Mouse (Mus musculus): ENCODE data around the gene Mylk4. TPM values are rescaled to one million over a fixed set of nuclear protein-coding genes. Genes with fewer than 3 reads are reported as not detected.

Mylk4 gene
- polyA plus RNA-seq, 1 experiment from 2014 or later, result 0.45 TPM

DNA sequence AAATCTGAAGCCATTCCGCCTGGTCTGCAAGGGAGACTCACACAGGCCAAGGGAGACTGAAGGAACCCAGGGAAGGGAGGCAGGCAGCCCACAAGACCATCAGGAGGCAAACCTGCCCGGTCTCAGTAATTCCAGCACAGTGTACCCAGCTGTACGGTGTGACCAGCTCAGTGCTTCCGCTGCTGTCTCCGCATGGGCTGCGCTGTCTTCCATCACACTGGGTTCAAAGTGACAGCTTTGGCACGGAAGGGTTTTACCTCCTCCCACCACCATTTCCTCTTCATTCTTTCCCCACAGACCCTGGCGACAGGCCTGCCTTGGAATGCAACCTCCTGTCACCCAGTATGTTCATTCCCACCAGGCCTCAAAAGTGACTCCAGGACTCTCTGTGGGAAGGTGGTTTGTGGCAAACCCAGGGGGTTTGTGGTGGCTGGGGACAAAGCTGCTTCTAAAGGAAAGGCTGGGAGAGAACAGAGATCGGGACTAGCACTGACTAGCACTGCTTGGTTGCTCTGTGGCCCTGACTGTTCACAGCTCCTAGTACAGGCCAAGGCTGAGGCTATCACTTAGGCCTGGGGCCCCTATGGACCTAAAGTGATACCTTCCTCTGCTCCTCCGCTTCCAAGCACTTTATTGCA is 77.0 kb downstream of the Mylk4 start:
- H3K4me2 ChIP-seq, result no peak overlapping the region
- peak overlapping the region; percentile 86 for H3K27ac ChIP-seq (replicated peaks)
- WGBS, result 26% methylated on average over 10 of the region's 10 CpGs
- H3K36me3 ChIP-seq, result no peaks in the 10 kb centered on the region
- no peak overlapping the region for H3K4me3 ChIP-seq
- peaks cover 30% of the 10 kb centered on the region for H3K4me1 ChIP-seq
- H3K27me3 ChIP-seq (replicated peaks), result no peaks in the 10 kb centered on the region; the same call in 1 of the 2 replicates
- H3K9me3 ChIP-seq, result no peaks in the 10 kb centered on the region
- H3K9ac ChIP-seq, result no peak overlapping the region
- ATAC-seq (ENCODE audit: extremely low read depth, insufficient number of reproducible peaks, low FRiP score, low TSS enrichment), result peak; percentile 42; the same call in 1 of the 2 replicates

DNA sequence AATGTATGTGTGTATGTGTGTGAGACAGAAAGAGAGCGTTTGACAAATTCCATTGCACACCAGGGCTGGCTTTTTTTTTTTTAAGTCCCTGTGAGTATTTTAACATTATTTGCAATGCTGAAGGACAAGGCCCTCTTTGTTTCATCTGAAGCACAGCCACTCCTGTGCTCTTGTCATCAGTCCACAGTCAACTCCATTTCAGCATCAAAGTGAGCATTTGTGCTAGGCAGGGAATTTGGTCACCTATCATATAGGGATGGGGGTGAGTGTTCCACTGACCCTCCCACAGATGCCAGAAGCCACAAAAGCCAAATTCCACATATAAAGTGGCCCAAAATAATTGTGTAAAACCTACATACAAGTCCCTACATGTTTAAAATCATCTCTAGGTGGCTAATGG is 78.4 kb downstream of the Mylk4 start:
- H3K4me1 ChIP-seq, result peaks cover 30% of the 10 kb centered on the region
- H3K36me3 ChIP-seq, result no peaks in the 10 kb centered on the region
- H3K4me3 ChIP-seq, result no peak overlapping the region
- no peaks in the 10 kb centered on the region; the same call in 1 of the 2 replicates for H3K27me3 ChIP-seq (replicated peaks)
- H3K9me3 ChIP-seq, result no peaks in the 10 kb centered on the region
- peak overlapping the region; percentile 56; the same call in 1 of the 2 replicates for H3K27ac ChIP-seq (replicated peaks)
- H3K4me2 ChIP-seq, result no peak overlapping the region
- H3K9ac ChIP-seq, result no peak overlapping the region
- no peak for ATAC-seq (ENCODE audit: extremely low read depth, insufficient number of reproducible peaks, low FRiP score, low TSS enrichment)
- WGBS, result 33% methylated on average over 1 of the region's 1 CpGs

DNA sequence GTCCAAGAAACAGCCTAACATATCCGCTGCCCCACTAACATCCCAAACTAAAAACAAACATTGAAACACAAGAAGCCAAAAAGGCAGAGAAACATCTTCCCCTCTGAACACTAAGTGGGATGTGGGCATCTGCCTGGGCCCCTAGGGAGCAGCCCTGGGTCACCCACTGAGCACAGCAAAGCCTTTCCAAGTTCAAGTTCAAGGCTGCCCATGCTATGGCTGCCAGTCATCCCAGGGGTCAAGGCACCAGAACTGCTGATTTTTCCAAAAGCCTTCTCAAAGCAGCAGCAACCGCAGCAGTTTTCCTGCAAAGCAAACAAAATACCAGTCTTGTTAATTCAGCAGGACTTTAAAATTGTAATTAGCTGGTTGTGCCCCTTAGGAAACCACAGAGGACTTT is 78.8 kb downstream of the Mylk4 start:
- no peak for ATAC-seq (ENCODE audit: extremely low read depth, insufficient number of reproducible peaks, low FRiP score, low TSS enrichment)
- Histone ChIP-seq H3K27ac (replicated peaks) (peak overlapping the region; percentile 56; the same call in 1 of the 2 replicates), H3K4me2 (no peak overlapping the region), H3K27me3 (replicated peaks) (no peaks in the 10 kb centered on the region; the same call in 1 of the 2 replicates), H3K9me3 (no peaks in the 10 kb centered on the region), H3K36me3 (no peaks in the 10 kb centered on the region), H3K4me1 (peaks cover 30% of the 10 kb centered on the region), H3K9ac (no peak overlapping the region), H3K4me3 (no peak overlapping the region)
- WGBS, result 69% methylated on average over 2 of the region's 2 CpGs

DNA sequence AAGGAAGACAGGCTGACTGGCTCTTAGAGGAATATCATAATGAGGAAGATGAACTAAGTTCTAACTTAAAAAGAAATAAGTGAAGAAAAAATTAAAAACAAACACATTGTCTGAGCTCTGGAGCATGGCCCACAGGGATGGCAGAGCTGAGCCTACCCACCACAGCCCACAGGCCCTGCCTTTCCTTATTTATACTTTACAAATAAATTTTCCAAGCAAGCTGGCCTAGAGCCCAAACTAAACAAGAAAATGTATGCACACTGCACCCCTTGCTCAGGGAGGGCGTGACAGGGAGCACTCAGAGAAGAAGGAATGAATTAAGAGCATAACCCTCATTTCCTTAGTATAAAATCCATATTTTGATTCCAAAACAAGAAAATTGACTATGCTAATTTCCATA is 82.2 kb downstream of the Mylk4 start:
- no peak overlapping the region for H3K27ac ChIP-seq (replicated peaks)
- H3K36me3 ChIP-seq, result no peaks in the 10 kb centered on the region
- 77% methylated on average over 1 of the region's 1 CpGs for WGBS
- H3K4me2 ChIP-seq, result no peak overlapping the region
- ATAC-seq (ENCODE audit: extremely low read depth, insufficient number of reproducible peaks, low FRiP score, low TSS enrichment), result no peak
- H3K4me3 ChIP-seq, result no peak overlapping the region
- H3K9me3 ChIP-seq, result no peaks in the 10 kb centered on the region
- no peak overlapping the region for H3K9ac ChIP-seq
- H3K27me3 ChIP-seq (replicated peaks), result no peaks in the 10 kb centered on the region; the same call in 1 of the 2 replicates
- H3K4me1 ChIP-seq, result peaks cover 9% of the 10 kb centered on the region

DNA sequence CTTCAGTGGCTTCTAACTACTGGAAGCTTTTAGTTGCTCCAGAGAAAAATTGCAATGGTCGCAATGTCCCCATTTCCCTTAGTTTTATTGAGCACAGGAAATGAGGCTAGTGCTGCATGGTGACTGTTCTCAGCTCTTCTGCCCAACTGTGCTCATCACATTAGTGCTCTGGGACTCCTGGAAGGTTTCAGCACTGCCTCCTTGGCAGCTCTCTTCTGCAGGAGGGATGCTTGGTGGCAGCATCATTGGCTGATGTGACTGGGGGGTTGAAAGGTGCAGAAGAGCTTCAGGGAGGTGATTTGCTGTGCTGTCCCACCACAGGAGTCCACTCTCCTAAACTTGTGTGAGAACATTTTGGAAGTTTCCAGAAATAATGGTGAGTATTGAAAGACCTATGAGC is 84.4 kb downstream of the Mylk4 start:
- no peaks in the 10 kb centered on the region for H3K36me3 ChIP-seq
- H3K4me3 ChIP-seq, result no peak overlapping the region
- H3K9ac ChIP-seq, result no peak overlapping the region
- H3K9me3 ChIP-seq, result no peaks in the 10 kb centered on the region
- no peak overlapping the region for H3K27ac ChIP-seq (replicated peaks)
- WGBS, result 83% methylated on average over 1 of the region's 1 CpGs
- no peak overlapping the region for H3K4me2 ChIP-seq
- no peaks in the 10 kb centered on the region; the same call in 1 of the 2 replicates for H3K27me3 ChIP-seq (replicated peaks)
- ATAC-seq (ENCODE audit: extremely low read depth, insufficient number of reproducible peaks, low FRiP score, low TSS enrichment), result no peak
- H3K4me1 ChIP-seq, result no peaks in the 10 kb centered on the region

DNA sequence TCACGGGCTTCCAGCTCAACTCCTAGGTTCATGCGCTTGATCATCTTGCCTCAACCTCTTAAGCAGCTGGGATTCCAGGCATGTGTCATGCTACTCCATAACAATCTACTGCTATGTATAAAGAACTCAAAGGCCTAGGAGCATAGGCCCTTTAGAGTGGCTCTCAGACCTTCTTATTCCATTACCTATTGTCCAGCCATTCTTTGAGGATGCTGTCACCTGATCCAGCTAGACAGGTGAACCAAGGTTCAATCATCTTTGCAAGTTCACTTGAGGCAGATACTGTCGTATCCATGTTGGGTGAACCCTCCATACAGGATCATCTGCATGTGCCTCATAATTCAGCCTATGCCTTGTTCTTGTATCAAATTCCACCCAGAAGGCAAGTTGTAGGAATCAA is 84.8 kb downstream of the Mylk4 start:
- no peaks in the 10 kb centered on the region; the same call in 1 of the 2 replicates for H3K27me3 ChIP-seq (replicated peaks)
- WGBS, result 90% methylated on average over 3 of the region's 3 CpGs
- no peaks in the 10 kb centered on the region for H3K9me3 ChIP-seq
- no peaks in the 10 kb centered on the region for H3K4me1 ChIP-seq
- no peaks in the 10 kb centered on the region for H3K36me3 ChIP-seq
- ATAC-seq (ENCODE audit: extremely low read depth, insufficient number of reproducible peaks, low FRiP score, low TSS enrichment), result no peak
- no peak overlapping the region for H3K4me2 ChIP-seq
- H3K27ac ChIP-seq (replicated peaks), result no peak overlapping the region
- H3K4me3 ChIP-seq, result no peak overlapping the region
- no peak overlapping the region for H3K9ac ChIP-seq

DNA sequence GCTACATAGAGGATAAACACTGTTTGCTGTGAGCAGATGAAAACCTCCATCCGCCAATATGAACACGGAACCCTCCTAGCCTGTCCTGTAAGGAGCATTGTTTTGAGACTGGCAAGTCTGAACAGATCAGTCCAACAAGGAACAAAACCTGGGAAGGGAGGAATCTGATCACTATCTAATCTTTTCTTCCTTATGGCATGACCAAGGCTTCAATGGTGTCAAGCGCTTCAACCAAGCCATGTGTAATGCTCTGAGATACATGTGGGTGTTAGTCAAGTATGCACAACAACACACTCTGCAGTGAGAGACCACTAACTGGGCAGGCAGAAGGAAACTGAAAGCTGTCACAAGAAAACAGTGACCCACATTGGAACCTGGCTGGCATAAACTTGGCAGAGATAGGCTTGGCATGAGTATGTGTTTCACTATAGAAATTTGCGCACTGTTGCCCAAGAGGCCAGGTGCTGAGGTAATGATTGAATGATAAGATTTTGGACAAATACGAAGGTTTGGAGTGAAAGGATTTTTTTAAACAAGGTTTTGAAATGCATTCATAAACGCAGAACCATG is 89.8 kb downstream of the Mylk4 start:
- WGBS, result 84% methylated on average over 6 of the region's 6 CpGs
- no peaks in the 10 kb centered on the region for H3K36me3 ChIP-seq
- H3K4me2 ChIP-seq, result no peak overlapping the region
- no peak for ATAC-seq (ENCODE audit: extremely low read depth, insufficient number of reproducible peaks, low FRiP score, low TSS enrichment)
- H3K4me1 ChIP-seq, result no peaks in the 10 kb centered on the region
- H3K9me3 ChIP-seq, result no peaks in the 10 kb centered on the region
- H3K4me3 ChIP-seq, result no peak overlapping the region
- no peaks in the 10 kb centered on the region for H3K27me3 ChIP-seq (replicated peaks)
- no peak overlapping the region for H3K9ac ChIP-seq
- H3K27ac ChIP-seq (replicated peaks), result no peak overlapping the region

DNA sequence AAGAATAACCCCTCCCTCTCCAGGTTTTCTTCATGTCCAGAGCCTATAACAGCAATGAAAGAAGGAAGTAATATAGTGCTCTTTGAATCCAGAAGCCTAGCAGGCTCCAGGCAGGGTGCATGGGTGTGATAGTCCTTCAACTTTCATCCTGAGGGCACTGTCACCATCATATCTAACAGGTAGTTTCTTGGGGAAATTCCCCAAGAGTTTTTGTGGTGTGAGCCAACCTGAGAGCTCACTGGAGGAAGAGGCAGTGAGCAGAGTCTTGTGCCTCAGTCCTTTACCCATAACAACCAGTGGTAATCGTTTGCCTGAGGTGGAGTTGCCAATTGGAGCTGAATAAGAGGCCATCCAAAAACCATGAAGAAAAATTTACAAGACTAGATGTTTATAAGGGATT is 91.2 kb downstream of the Mylk4 start:
- Histone ChIP-seq H3K9me3 (no peaks in the 10 kb centered on the region), H3K36me3 (no peaks in the 10 kb centered on the region), H3K27ac (replicated peaks) (no peak overlapping the region), H3K4me3 (no peak overlapping the region), H3K27me3 (replicated peaks) (no peaks in the 10 kb centered on the region), H3K9ac (no peak overlapping the region), H3K4me1 (no peaks in the 10 kb centered on the region), H3K4me2 (no peak overlapping the region)
- ATAC-seq (ENCODE audit: extremely low read depth, insufficient number of reproducible peaks, low FRiP score, low TSS enrichment), result no peak
- WGBS, result 58% methylated on average over 1 of the region's 1 CpGs

DNA sequence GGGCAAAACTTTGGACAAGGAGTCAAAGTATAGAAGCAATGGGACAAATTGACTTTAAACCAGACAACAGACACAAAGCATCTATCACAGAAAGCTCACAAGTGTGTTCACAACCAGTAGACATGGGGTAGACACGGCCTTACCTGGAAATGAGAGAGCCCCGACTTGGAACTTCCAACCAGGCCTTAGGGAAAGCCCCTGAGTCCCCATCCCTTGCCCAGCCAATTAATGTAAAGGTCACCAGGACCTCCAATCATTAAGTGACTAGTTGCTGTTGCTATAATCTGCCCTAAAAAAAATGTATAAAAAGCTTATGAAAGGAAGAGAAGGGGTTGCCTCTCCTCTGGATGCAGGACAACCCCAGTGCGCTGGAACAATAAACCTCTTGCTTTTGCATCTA is 93.5 kb downstream of the Mylk4 start:
- 82% methylated on average over 3 of the region's 3 CpGs for WGBS
- H3K4me3 ChIP-seq, result no peak overlapping the region
- no peaks in the 10 kb centered on the region for H3K36me3 ChIP-seq
- no peak overlapping the region for H3K9ac ChIP-seq
- H3K9me3 ChIP-seq, result no peaks in the 10 kb centered on the region
- no peaks in the 10 kb centered on the region for H3K27me3 ChIP-seq (replicated peaks)
- no peak overlapping the region for H3K4me2 ChIP-seq
- no peak for ATAC-seq (ENCODE audit: extremely low read depth, insufficient number of reproducible peaks, low FRiP score, low TSS enrichment)
- no peaks in the 10 kb centered on the region for H3K4me1 ChIP-seq
- H3K27ac ChIP-seq (replicated peaks), result no peak overlapping the region

DNA sequence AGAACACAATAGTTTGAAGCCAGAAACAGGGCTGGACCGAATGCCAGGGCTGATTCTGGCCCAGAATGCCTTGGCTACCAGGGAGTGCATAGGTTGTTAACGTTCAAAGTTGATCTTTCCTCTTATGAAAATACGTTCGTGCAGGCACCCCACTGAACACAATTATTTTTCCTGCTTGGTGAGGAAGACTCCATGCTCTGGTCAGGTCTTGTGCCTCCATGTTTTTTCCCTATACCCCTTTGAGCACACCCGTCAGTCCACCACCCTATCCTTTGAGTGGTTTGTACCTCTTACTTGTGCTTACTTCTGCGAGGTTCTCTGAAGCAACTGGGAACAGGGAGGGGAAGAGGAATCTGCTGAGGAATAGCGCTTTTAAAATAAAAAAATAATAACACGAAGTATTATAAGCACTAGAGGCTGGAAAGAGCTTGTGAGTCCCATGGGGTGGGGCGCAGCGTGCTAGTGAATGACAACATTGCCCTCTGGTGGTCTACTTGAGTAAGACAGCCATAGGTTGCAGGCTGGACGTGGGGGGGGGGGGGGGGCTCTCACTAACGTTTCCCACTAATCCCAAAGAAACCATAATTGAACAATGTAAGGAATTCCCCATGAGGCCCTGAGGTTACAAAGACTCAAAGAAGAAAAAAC is 102.8 kb downstream of the Mylk4 start:
- Histone ChIP-seq H3K4me1 (peaks cover 9% of the 10 kb centered on the region; the same call in 1 of the 2 replicates), H3K4me3 (peak overlapping the region; percentile 27), H3K27ac (replicated peaks) (no peak overlapping the region), H3K27me3 (replicated peaks) (peaks cover 15% of the 10 kb centered on the region), H3K4me2 (peak overlapping the region; percentile 58), H3K9me3 (no peaks in the 10 kb centered on the region), H3K9ac (no peak overlapping the region), H3K36me3 (no peaks in the 10 kb centered on the region)
- ATAC-seq (ENCODE audit: extremely low read depth, insufficient number of reproducible peaks, low FRiP score, low TSS enrichment), result no peak
- WGBS, result 28% methylated on average over 12 of the region's 12 CpGs

DNA sequence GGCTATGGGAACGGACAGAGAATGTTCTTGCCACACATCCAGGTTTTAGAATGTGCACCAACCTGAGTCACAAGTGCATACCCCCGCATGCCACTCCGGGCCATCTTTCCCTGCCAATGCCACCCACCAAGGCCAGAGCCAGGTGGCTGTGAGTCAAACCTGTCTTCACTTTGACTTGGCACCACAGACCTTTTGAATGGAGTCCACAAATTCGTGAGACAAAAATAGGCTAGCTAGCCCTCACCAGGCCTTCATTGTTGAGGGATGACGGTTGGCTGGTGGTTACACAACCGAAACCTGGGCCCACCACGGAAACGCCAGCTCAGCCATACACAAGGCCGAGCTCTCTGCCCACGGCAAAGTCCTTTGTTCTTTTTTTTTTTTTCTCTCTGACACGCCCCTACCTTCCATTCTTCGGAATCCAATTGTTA is 103.6 kb downstream of the Mylk4 start:
- peaks cover 9% of the 10 kb centered on the region; the same call in 1 of the 2 replicates for H3K4me1 ChIP-seq
- peaks cover 15% of the 10 kb centered on the region for H3K27me3 ChIP-seq (replicated peaks)
- no peaks in the 10 kb centered on the region for H3K9me3 ChIP-seq
- ATAC-seq (ENCODE audit: extremely low read depth, insufficient number of reproducible peaks, low FRiP score, low TSS enrichment), result no peak; the same call in 1 of the 2 replicates
- WGBS, result 46% methylated on average over 12 of the region's 12 CpGs
- H3K4me2 ChIP-seq, result 0 out of 2 replicates have a peak overlapping the region, but pooled peaks have one; percentile 58
- H3K36me3 ChIP-seq, result no peaks in the 10 kb centered on the region
- no peak overlapping the region for H3K27ac ChIP-seq (replicated peaks)
- H3K4me3 ChIP-seq, result no peak overlapping the region
- H3K9ac ChIP-seq, result no peak overlapping the region

Data from heart, embryonic 13.5 days (tissue).